Mouse (Mus musculus) neural tube, embryonic 13.5 days (tissue): ENCODE measurements at regions not wholly inside any gene's neighbourhood (a gene's known extent, or its start where the extent isn't known, plus 50 kb on each side); places are given as distances from the start of the nearest gene placed in this dataset.

Experiments
- ATAC-seq: fragments of 200-750 bp; cut with Nextera tagmentation; 2 replicates; pipeline ENCODE4 v1.8.0; 2017; ENCODE audit warnings: low read depth, mild to moderate bottlenecking, moderate TSS enrichment, moderate library complexity
- H3K27ac ChIP-seq: fragments of 300-500 bp; sonication (generic); replicated peaks from 2 replicates; pipeline ENCODE4 v1.5.1; 2015; ENCODE audit warnings: moderate library complexity, mild to moderate bottlenecking, inconsistent platforms
- H3K27me3 ChIP-seq: fragments of 300-500 bp; sonication (generic); 2 replicates; pipeline ENCODE4 v1.6.1; 2015; ENCODE audit warnings: mild to moderate bottlenecking, inconsistent platforms
- H3K36me3 ChIP-seq: fragments of 300-500 bp; sonication (generic); 2 replicates; pipeline ENCODE4 v1.6.1; 2015; ENCODE audit warnings: mild to moderate bottlenecking, inconsistent platforms
- H3K4me1 ChIP-seq: fragments of 300-500 bp; sonication (generic); replicated peaks from 2 replicates; pipeline ENCODE4 v1.6.1; 2015; ENCODE audit warnings: inconsistent platforms
- H3K4me2 ChIP-seq: fragments of 300-500 bp; sonication (generic); 2 replicates; pipeline ENCODE4 v1.6.1; 2015; ENCODE audit warnings: inconsistent platforms, mild to moderate bottlenecking, moderate library complexity
- H3K4me3 ChIP-seq: fragments of 300-500 bp; sonication (generic); 2 replicates; pipeline ENCODE4 v1.5.1; 2015; ENCODE audit warnings: mild to moderate bottlenecking, inconsistent platforms
- H3K9ac ChIP-seq: fragments of 300-500 bp; sonication (generic); 2 replicates; pipeline ENCODE4 v1.6.1; 2015; ENCODE audit warnings: moderate library complexity, mild to moderate bottlenecking, inconsistent platforms
- H3K9me3 ChIP-seq: fragments of 300-500 bp; sonication (generic); 2 replicates; pipeline ENCODE4 v1.6.1; 2016; ENCODE audit warnings: inconsistent platforms
- WGBS: fragments of 180-500 bp; shearing (Covaris S2); methylation state at CpG from one replicate; pipeline ENCODE4 v1.1.7; 2015; 5-methylcytosine and 5-hydroxymethylcytosine counted together

DNA sequence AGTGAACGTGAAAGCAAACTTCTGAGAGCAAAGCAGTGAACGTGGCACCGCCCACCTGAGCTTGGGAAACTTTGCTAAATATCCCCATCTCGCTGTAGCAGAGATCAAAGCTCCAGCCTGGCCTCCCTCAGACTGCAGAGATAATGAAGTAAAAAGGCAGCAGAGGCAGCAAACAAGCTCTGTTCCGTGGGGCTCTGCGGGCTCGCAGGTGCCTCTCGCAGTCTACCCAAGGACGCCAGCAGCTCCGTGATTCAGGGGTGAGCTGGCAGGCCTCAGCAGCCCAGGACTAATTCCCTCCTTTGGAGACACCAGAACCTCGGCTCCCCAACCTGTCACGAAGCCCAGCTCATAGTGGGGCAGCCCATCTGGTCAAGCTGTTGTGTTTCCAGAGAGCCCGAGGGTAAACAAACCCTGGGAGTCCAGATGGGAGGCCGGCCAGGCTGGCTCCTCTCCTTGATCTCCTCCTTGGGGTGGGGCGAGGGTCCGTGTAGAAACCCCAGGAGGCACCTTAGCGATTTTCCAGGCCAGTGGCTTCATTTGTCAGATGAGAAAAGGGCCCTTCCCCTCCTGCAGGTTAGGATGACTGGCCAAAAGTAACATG lies 182.7 kb downstream of the Wdr11 start:
- H3K27me3 ChIP-seq = peaks cover 39% of the 10 kb centered on the region
- H3K9ac ChIP-seq = no peak overlapping the region
- H3K4me1 ChIP-seq = peaks cover 40% of the 10 kb centered on the region
- no peak overlapping the region for H3K27ac ChIP-seq
- no peaks in the 10 kb centered on the region for H3K9me3 ChIP-seq
- H3K4me2 ChIP-seq = peak overlapping the region; percentile 11; the same call in 1 of the 2 replicates
- no peaks in the 10 kb centered on the region for H3K36me3 ChIP-seq
- WGBS = 5% methylated on average over 17 of the region's 17 CpGs
- H3K4me3 ChIP-seq = no peak overlapping the region
- ATAC-seq = no peak

DNA sequence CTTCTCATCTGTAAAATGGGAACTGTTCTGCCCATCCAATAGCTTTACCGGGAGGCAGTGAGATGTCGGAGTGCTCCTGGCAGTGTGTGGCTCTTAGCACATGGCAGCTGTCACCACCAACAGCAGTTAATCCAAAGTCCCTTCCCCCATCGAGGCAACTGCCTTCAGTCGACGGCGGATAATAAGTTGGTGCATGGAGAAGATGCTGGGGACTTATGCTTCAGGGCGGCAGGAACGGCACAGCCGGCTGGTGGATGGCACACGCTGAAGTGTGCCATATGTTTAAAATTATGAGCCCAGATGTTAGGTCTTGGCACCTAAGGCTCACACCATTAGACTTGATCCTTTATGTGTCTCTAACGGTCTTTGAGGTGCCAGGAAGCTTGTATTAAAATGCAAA lies 183.5 kb downstream of the Wdr11 start:
- Histone ChIP-seq H3K4me3 (no peak overlapping the region), H3K4me1 (peaks cover 44% of the 10 kb centered on the region), H3K4me2 (no peak overlapping the region), H3K36me3 (no peaks in the 10 kb centered on the region), H3K9ac (no peak overlapping the region), H3K27me3 (peaks cover 40% of the 10 kb centered on the region), H3K27ac (no peak overlapping the region), H3K9me3 (no peaks in the 10 kb centered on the region)
- WGBS = 39% methylated on average over 11 of the region's 11 CpGs
- ATAC-seq = peak; percentile 26; the same call in 1 of the 2 replicates

DNA sequence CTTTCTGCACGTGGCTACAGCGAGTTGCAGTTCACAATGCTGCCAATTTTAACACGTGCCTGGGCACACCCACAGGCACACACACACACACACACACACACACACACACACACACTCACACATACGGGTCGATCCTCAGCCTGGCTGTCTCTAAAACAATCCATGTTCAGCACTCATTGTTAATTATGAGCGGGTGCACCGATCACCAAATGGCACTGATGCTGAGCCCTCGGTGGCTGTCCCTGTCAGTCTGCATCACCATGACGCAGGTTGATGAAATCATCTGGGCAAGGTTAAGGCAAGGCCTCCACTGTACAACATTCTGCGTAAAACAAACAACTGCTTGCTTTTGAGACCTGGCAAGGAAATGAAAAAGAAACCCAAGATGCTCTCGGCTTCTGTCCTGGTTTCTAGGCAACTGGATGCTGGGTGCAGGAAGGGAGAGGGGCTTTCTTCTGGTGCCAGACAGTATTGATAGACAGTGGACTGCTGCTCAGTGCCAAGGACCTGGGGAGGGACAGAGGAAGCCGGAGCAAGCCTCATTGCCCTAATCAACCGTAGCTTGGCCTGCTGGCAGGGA lies 187.3 kb downstream of the Wdr11 start:
- no peak overlapping the region for H3K9ac ChIP-seq
- no peak overlapping the region for H3K4me3 ChIP-seq
- H3K27me3 ChIP-seq = peaks cover 43% of the 10 kb centered on the region
- ATAC-seq = peak; percentile 91
- no peaks in the 10 kb centered on the region for H3K36me3 ChIP-seq
- H3K9me3 ChIP-seq = no peaks in the 10 kb centered on the region
- 19% methylated on average over 13 of the region's 13 CpGs for WGBS
- peak overlapping the region; percentile 9 for H3K4me2 ChIP-seq
- peaks cover 27% of the 10 kb centered on the region for H3K4me1 ChIP-seq
- H3K27ac ChIP-seq = peak overlapping the region; percentile 23; the same call in 1 of the 2 replicates

DNA sequence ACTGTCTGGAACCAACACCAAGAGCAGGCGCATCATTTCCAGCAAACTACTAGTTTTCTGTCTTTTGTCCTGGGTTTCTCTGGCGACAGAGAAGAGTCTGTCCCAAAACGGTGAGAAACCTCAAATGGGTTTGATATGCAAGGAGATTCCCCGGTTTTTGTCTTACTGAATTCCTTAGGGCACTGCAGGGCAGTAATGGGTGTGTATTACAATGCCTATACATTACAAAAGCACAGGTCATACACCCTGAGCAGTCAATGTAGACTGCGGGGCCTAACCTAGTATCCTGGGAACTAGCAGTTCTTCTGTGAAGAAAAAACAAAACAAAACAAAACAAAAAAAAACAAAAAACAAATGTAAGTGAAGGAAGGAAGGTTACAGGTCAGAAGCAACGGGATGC lies 188.3 kb downstream of the Wdr11 start:
- Histone ChIP-seq H3K4me1 (peaks cover 18% of the 10 kb centered on the region), H3K36me3 (no peaks in the 10 kb centered on the region), H3K4me2 (no peak overlapping the region), H3K27me3 (peaks cover 37% of the 10 kb centered on the region), H3K9me3 (no peaks in the 10 kb centered on the region), H3K4me3 (no peak overlapping the region), H3K9ac (no peak overlapping the region), H3K27ac (no peak overlapping the region)
- 57% methylated on average over 6 of the region's 6 CpGs for WGBS
- no peak for ATAC-seq

DNA sequence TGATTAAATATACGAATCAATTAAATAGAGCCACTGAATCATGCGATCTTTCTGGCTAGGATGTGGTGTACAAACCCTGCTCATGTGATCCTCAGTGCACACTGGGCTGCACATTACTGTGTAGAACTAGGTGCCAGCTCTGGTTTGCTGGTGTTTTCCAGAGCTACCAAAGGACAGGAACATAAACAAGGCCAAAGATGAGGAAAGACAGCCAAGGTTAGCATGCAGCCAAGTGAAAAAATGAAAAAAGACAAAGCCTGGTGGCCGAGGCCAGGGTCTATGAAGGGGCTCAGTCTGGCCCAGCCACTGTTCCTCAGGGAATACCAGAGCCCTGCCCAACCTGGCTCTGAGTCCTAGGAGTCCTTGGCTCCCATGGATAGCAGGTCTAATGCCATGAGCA lies 190.1 kb downstream of the Wdr11 start:
- Histone ChIP-seq H3K36me3 (no peaks in the 10 kb centered on the region), H3K9ac (no peak overlapping the region), H3K4me3 (no peak overlapping the region), H3K4me2 (no peak overlapping the region), H3K9me3 (no peaks in the 10 kb centered on the region), H3K27me3 (peaks cover 26% of the 10 kb centered on the region), H3K4me1 (peaks cover 20% of the 10 kb centered on the region), H3K27ac (no peak overlapping the region)
- 85% methylated on average over 3 of the region's 3 CpGs for WGBS
- no peak for ATAC-seq

DNA sequence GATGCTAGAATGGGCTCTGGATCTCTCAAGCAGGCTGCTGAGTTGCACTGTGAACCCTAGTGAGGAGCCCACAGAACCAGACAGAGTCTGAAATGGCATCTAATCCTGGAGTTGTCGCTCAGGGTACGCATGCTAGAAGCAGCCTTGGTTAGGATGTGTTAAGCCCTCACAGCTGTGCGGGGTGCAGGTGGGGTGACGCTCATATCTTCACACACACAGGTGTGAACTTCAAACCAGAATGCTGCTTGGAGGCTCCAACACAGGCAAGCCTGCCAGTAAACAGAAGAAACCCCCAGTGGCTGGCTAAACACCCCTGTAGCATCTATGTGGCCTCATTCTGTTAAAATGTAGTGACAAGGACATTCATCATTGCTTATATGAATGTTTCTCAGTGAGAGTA lies 193.3 kb downstream of the Wdr11 start:
- H3K36me3 ChIP-seq = no peaks in the 10 kb centered on the region
- peaks cover 14% of the 10 kb centered on the region for H3K4me1 ChIP-seq
- no peaks in the 10 kb centered on the region for H3K9me3 ChIP-seq
- no peak for ATAC-seq
- H3K27ac ChIP-seq = no peak overlapping the region
- no peak overlapping the region for H3K4me3 ChIP-seq
- H3K4me2 ChIP-seq = no peak overlapping the region
- H3K9ac ChIP-seq = no peak overlapping the region
- 91% methylated on average over 4 of the region's 4 CpGs for WGBS
- H3K27me3 ChIP-seq = peaks cover 17% of the 10 kb centered on the region

DNA sequence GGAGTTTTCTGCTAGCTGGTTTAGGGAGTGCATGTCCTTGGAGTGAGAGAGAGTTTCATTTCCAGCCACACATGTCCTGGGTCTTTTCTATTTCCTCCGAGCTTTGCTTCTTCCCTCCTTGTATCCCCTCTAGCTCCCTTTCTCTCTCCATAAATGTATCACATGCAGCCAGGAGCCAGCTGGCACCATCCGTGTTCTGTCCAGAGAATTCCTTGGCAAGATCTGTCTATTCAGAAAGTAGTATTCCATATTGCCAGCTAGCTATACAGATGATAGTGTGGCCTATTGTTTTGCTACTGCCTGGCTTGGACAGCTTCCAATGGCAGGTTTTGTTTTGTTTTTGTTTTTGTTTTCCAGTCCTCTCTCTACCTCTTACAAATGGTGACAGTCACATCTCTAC lies 195.3 kb downstream of the Wdr11 start:
- 70% methylated on average over 2 of the region's 2 CpGs for WGBS
- H3K4me2 ChIP-seq = no peak overlapping the region
- H3K9ac ChIP-seq = no peak overlapping the region
- no peak overlapping the region for H3K27ac ChIP-seq
- H3K9me3 ChIP-seq = no peaks in the 10 kb centered on the region
- no peak for ATAC-seq
- H3K4me3 ChIP-seq = no peak overlapping the region
- H3K4me1 ChIP-seq = peaks cover 15% of the 10 kb centered on the region
- H3K36me3 ChIP-seq = no peaks in the 10 kb centered on the region
- peaks cover 10% of the 10 kb centered on the region; the same call in 1 of the 2 replicates for H3K27me3 ChIP-seq

DNA sequence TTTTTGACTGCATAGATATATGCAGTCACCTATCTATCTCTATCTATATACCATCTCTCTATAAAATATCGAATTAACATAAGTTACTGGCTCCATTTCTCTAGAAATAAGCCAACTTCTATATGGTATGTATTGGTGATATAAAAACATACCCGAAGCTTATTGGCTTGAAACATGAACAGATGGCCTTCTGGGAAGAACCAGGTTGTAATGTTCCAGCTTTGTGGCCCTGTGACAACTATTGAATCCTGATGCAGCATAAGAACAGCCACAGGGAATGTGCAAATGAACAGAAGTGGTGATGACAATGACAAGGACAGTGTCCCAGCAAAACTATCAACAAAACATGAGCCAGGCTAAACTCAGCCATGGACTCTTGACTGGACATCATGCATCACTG lies 196.1 kb downstream of the Wdr11 start:
- H3K9ac ChIP-seq = no peak overlapping the region
- peaks cover 15% of the 10 kb centered on the region for H3K4me1 ChIP-seq
- no peak overlapping the region for H3K27ac ChIP-seq
- no peak for ATAC-seq
- H3K4me3 ChIP-seq = no peak overlapping the region
- no peaks in the 10 kb centered on the region for H3K9me3 ChIP-seq
- no peaks in the 10 kb centered on the region for H3K36me3 ChIP-seq
- WGBS = 89% methylated on average over 2 of the region's 2 CpGs
- peaks cover 10% of the 10 kb centered on the region; the same call in 1 of the 2 replicates for H3K27me3 ChIP-seq
- H3K4me2 ChIP-seq = no peak overlapping the region

DNA sequence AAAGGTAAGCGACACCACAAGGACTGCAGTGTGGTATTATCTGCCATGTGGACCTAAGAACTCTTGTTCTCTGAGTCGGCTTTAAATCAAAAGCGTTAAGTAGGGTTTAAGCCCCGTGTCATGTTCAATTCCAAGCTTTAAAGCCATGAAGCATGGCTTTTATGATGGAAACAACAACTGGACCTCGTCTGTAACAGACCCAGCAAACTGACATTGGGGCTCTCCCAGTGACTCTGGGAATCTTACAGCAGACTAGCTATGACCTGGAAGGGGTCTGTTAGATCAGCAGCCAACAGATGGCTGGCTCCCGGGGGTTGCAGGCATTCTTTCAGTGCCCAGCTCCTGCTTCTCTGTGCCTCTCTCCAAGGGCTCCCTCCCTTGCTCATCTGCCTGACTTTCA lies 197.8 kb downstream of the Wdr11 start:
- Histone ChIP-seq H3K27ac (no peak overlapping the region), H3K9me3 (no peaks in the 10 kb centered on the region), H3K27me3 (peaks cover 6% of the 10 kb centered on the region; the same call in 1 of the 2 replicates), H3K9ac (no peak overlapping the region), H3K36me3 (no peaks in the 10 kb centered on the region), H3K4me3 (no peak overlapping the region), H3K4me2 (no peak overlapping the region), H3K4me1 (peaks cover 15% of the 10 kb centered on the region)
- 27% methylated on average over 6 of the region's 6 CpGs for WGBS
- ATAC-seq = no peak

DNA sequence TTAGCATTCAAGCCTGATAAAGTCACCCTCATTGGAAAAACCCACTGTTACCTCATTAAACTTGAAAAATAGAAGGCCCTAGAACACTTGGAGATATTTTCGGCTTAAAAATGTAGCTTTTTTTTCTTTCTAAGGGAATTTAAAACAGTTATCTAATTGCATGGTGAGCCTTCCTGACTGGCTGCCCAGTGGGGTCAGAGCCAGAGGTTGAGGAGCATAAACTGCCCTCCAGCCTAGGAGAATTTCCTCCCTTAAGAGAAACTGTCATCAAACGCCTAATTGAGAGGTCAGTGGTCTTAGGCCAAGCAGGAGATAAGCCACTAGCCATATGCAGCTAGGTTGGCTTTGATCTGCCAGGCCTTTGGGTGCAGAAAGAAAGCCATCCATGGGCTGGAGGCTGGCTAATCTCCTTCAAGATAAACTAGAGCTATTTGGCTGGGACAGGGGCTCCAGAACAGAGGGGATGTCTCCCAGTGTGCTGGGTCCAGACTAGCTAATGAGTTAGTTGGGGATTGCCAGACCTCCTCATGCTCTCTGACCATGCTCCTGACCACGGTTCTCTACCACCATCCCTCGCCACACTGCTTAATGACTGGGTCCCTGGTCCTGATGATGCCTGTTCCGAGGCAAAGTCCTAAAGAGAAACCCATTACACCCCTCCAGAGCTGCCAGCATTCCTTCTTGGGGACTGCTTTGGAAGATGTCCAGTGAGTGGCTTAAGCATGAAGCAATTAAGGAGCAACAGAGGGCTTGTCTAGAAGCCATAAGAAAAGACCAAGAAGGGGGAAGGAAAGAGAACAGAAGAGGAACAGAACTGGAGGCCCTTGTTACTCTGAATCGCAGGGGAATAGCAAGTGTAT lies 199.2 kb downstream of the Wdr11 start:
- H3K9ac ChIP-seq = no peak overlapping the region
- no peaks in the 10 kb centered on the region for H3K9me3 ChIP-seq
- peaks cover 6% of the 10 kb centered on the region; the same call in 1 of the 2 replicates for H3K27me3 ChIP-seq
- no peak overlapping the region for H3K4me3 ChIP-seq
- peaks cover 15% of the 10 kb centered on the region for H3K4me1 ChIP-seq
- H3K27ac ChIP-seq = no peak overlapping the region
- H3K4me2 ChIP-seq = no peak overlapping the region
- no peak for ATAC-seq
- 80% methylated on average over 6 of the region's 6 CpGs for WGBS
- no peaks in the 10 kb centered on the region for H3K36me3 ChIP-seq

DNA sequence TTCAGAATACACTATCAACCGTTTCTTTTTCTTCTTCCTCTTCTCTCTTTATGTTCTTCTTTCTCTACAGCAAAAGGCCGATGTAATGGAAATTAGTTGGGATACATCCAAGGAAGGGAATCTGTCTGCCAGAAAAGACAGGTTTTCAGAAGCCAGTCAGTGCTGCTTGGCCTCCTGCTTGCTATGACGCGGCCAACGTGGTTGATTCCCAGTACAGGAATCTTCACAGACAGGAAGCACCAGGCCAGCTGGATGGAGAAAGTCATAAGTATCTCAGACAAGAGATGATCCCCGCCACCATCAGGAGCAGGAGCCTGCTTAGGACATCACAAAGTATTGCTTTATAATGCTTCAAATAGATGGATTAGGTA lies 199.8 kb downstream of the Wdr11 start:
- Histone ChIP-seq H3K4me2 (no peak overlapping the region), H3K27me3 (peaks cover 6% of the 10 kb centered on the region; the same call in 1 of the 2 replicates), H3K4me1 (peaks cover 15% of the 10 kb centered on the region), H3K4me3 (no peak overlapping the region), H3K36me3 (no peaks in the 10 kb centered on the region), H3K27ac (no peak overlapping the region), H3K9me3 (no peaks in the 10 kb centered on the region), H3K9ac (no peak overlapping the region)
- WGBS = 79% methylated on average over 6 of the region's 6 CpGs
- ATAC-seq = no peak

DNA sequence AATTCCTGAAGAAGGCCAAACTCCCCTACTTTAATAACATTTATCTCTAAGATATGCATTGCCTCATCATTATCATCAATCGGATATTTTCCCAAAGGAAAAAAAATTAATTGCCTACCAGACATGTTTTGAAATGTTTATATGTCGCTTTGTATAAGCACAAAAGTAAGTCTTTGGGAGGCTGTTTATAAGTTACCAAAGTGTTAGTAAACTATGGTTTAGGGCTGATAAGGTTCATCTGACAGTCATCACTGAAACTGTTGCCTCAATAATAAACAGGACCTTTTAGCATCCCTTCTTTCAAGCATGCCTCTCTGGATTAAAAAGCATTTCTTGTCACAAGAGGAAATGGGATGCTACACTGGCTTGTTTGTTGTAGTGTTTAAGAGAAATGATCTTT lies 202.1 kb downstream of the Wdr11 start:
- 93% methylated on average over 2 of the region's 2 CpGs for WGBS
- Histone ChIP-seq H3K4me1 (peaks cover 10% of the 10 kb centered on the region), H3K27me3 (peaks cover 3% of the 10 kb centered on the region; the same call in 1 of the 2 replicates), H3K9me3 (no peaks in the 10 kb centered on the region), H3K4me2 (no peak overlapping the region), H3K36me3 (no peaks in the 10 kb centered on the region), H3K27ac (no peak overlapping the region), H3K4me3 (no peak overlapping the region), H3K9ac (no peak overlapping the region)
- ATAC-seq = no peak
